Mouse (Mus musculus) embryonic facial prominence, embryonic 12.5 days (tissue): ENCODE data around the gene 4930572O03Rik. TPM values are rescaled to one million over a fixed set of nuclear protein-coding genes. Genes with fewer than 3 reads are reported as not detected.
"Not testable (repeated sequence)": the region's sequence is repeated elsewhere in the genome, so short reads cannot be mapped to it uniquely, and the experiment has no call there.

Source experiments
- ATAC-seq: fragments of 200-750 bp; cut with Nextera tagmentation; 2 replicates; pipeline ENCODE4 v1.8.0; 2017; ENCODE audit not compliant: insufficient number of reproducible peaks, insufficient read depth, low FRiP score, low TSS enrichment
- H3K27ac ChIP-seq: fragments of 300-500 bp; sonication (generic); 2 replicates; pipeline ENCODE4 v1.5.1; 2016; ENCODE audit warnings: mild to moderate bottlenecking
- H3K27me3 ChIP-seq: fragments of 300-500 bp; sonication (generic); 2 replicates; pipeline ENCODE4 v1.6.1; 2016; ENCODE audit warnings: mild to moderate bottlenecking, moderate library complexity
- H3K36me3 ChIP-seq: fragments of 300-500 bp; sonication (generic); 2 replicates; pipeline ENCODE4 v1.6.1; 2016; ENCODE audit warnings: mild to moderate bottlenecking
- H3K4me1 ChIP-seq: fragments of 300-500 bp; sonication (generic); 2 replicates; pipeline ENCODE4 v1.6.1; 2016
- H3K4me2 ChIP-seq: fragments of 300-500 bp; sonication (generic); replicated peaks from 2 replicates; pipeline ENCODE4 v1.6.1; 2016; ENCODE audit warnings: mild to moderate bottlenecking, moderate library complexity
- H3K4me3 ChIP-seq: fragments of 300-500 bp; sonication (generic); 2 replicates; pipeline ENCODE4 v1.5.1; 2016; ENCODE audit warnings: mild to moderate bottlenecking
- H3K9ac ChIP-seq: fragments of 300-500 bp; sonication (generic); 2 replicates; pipeline ENCODE4 v1.6.1; 2016; ENCODE audit warnings: mild to moderate bottlenecking, moderate library complexity
- H3K9me3 ChIP-seq: fragments of 300-500 bp; sonication (generic); 2 replicates; pipeline ENCODE4 v1.6.1; 2016; ENCODE audit warnings: mild to moderate bottlenecking, moderate library complexity
- WGBS: fragments of 180-500 bp; shearing (Covaris S2); methylation state at CpG from one replicate; pipeline ENCODE4 v1.1.7; 2016; 5-methylcytosine and 5-hydroxymethylcytosine counted together
- polyA plus RNA-seq: library from polyadenylated mRNA; unstranded; fragments of >200 nt; fragmentation: Nextera tagmentation; extraction: Ambion mirVana; gene quantifications from 2 replicates; pipeline ENCODE4 v1.2.1, GENCODE M21; 2016

The 4930572O03Rik gene
- polyA plus RNA-seq, 1 experiment from 2014 or later: not detected

- H3K36me3 ChIP-seq, H3K9ac ChIP-seq, H3K27ac ChIP-seq, H3K4me3 ChIP-seq, H3K4me1 ChIP-seq, H3K4me2 ChIP-seq, H3K27me3 ChIP-seq: not testable (repeated sequence)
- ATAC-seq: peak; percentile 84
- 87% methylated on average over 5 of the region's 8 CpGs for WGBS
- peaks cover 25% of the 10 kb centered on the region for H3K9me3 ChIP-seq
Measured at GRCm38 (mm10) chr5:15674429-15675244, 17.8 kb upstream of the 4930572O03Rik start.

- not testable (repeated sequence) for H3K36me3 ChIP-seq, H3K4me1 ChIP-seq, ATAC-seq, H3K9ac ChIP-seq, H3K27ac ChIP-seq, H3K4me2 ChIP-seq, H3K27me3 ChIP-seq, H3K4me3 ChIP-seq
- H3K9me3 ChIP-seq: peaks cover 21% of the 10 kb centered on the region
- 71% methylated on average over 2 of the region's 2 CpGs for WGBS
Measured at GRCm38 (mm10) chr5:15673989-15674388, 17.1 kb upstream of the 4930572O03Rik start.

GRCm38 (mm10) chr5:15670789-15671188 is 13.9 kb upstream of the 4930572O03Rik start:
- H3K4me1 ChIP-seq, H3K4me3 ChIP-seq, H3K9ac ChIP-seq, H3K27me3 ChIP-seq, H3K4me2 ChIP-seq, H3K36me3 ChIP-seq, ATAC-seq, H3K27ac ChIP-seq: not testable (repeated sequence)
- peaks cover 17% of the 10 kb centered on the region for H3K9me3 ChIP-seq
- WGBS: 88% methylated on average over 11 of the region's 18 CpGs

GRCm38 (mm10) chr5:15663847-15664246 is 7.0 kb upstream of the 4930572O03Rik start:
- not testable (repeated sequence) for H3K27me3 ChIP-seq, ATAC-seq, H3K9ac ChIP-seq, H3K27ac ChIP-seq, H3K4me2 ChIP-seq, H3K4me1 ChIP-seq, H3K4me3 ChIP-seq, H3K9me3 ChIP-seq, H3K36me3 ChIP-seq
- 73% methylated on average over 7 of the region's 7 CpGs for WGBS

GRCm38 (mm10) chr5:15652334-15652733 is 4.5 kb downstream of the 4930572O03Rik start:
- not testable (repeated sequence) for H3K4me2 ChIP-seq, H3K4me3 ChIP-seq, H3K36me3 ChIP-seq, H3K27me3 ChIP-seq, ATAC-seq, H3K9ac ChIP-seq, H3K4me1 ChIP-seq, H3K27ac ChIP-seq, H3K9me3 ChIP-seq
- WGBS: 86% methylated on average over 2 of the region's 2 CpGs

GRCm38 (mm10) chr5:15645707-15646106 is 11.2 kb downstream of the 4930572O03Rik start:
- WGBS: 29% methylated on average over 6 of the region's 6 CpGs
- ATAC-seq: not testable (repeated sequence)

GRCm38 (mm10) chr5:15637637-15638036 is 19.2 kb downstream of the 4930572O03Rik start:
- H3K4me2 ChIP-seq, H3K27ac ChIP-seq, H3K4me3 ChIP-seq, H3K9ac ChIP-seq, H3K27me3 ChIP-seq, H3K36me3 ChIP-seq, H3K4me1 ChIP-seq: not testable (repeated sequence)
- 0 out of 2 replicates have a peak, but pooled peaks have one; percentile 72 for ATAC-seq
- WGBS: 65% methylated on average over 2 of the region's 2 CpGs
- H3K9me3 ChIP-seq: peaks cover 12% of the 10 kb centered on the region

More at GRCm38 (mm10) chr5:15645707-15646106, 11.2 kb downstream of the 4930572O03Rik start:
- H3K9ac ChIP-seq, H3K27ac ChIP-seq, H3K4me3 ChIP-seq, H3K36me3 ChIP-seq, H3K9me3 ChIP-seq, H3K27me3 ChIP-seq, H3K4me1 ChIP-seq, H3K4me2 ChIP-seq: not testable (repeated sequence)

GRCm38 (mm10) chr5:15630068-15630467 is 26.8 kb downstream of the 4930572O03Rik start:
- 32% methylated on average over 5 of the region's 5 CpGs for WGBS
- not testable (repeated sequence) for H3K4me3 ChIP-seq, H3K27me3 ChIP-seq

GRCm38 (mm10) chr5:15628136-15628535 is 28.7 kb downstream of the 4930572O03Rik start:
- H3K9ac ChIP-seq: not testable (repeated sequence)
- WGBS: 17% methylated on average over 1 of the region's 1 CpGs

More at GRCm38 (mm10) chr5:15630068-15630467, 26.8 kb downstream of the 4930572O03Rik start:
- not testable (repeated sequence) for H3K4me2 ChIP-seq, H3K9ac ChIP-seq, H3K9me3 ChIP-seq, H3K4me1 ChIP-seq, H3K27ac ChIP-seq, ATAC-seq, H3K36me3 ChIP-seq

GRCm38 (mm10) chr5:15618764-15619163 is 38.1 kb downstream of the 4930572O03Rik start, which contains the start of gene Speer4d:
Gene Speer4d, plus strand, starts transcription at chr5:15619064.
- not testable (repeated sequence) for H3K36me3 ChIP-seq, H3K9ac ChIP-seq, H3K4me2 ChIP-seq, H3K9me3 ChIP-seq, H3K4me3 ChIP-seq, H3K27me3 ChIP-seq, H3K4me1 ChIP-seq, H3K27ac ChIP-seq, ATAC-seq
- 54% methylated on average over 1 of the region's 1 CpGs for WGBS

More at GRCm38 (mm10) chr5:15628136-15628535, 28.7 kb downstream of the 4930572O03Rik start:
- not testable (repeated sequence) for H3K36me3 ChIP-seq, H3K4me3 ChIP-seq, H3K9me3 ChIP-seq, H3K4me2 ChIP-seq, H3K27me3 ChIP-seq, H3K4me1 ChIP-seq, H3K27ac ChIP-seq, ATAC-seq

- H3K4me3 ChIP-seq, H3K4me2 ChIP-seq, H3K27ac ChIP-seq, H3K27me3 ChIP-seq, H3K36me3 ChIP-seq, ATAC-seq, H3K9me3 ChIP-seq, H3K4me1 ChIP-seq, H3K9ac ChIP-seq: not testable (repeated sequence)
- 77% methylated on average over 3 of the region's 3 CpGs for whole genome bisulfite sequencing
Measured at GRCm38 (mm10) chr5:15616195-15616594, 40.7 kb downstream of the 4930572O03Rik start.

- not testable (repeated sequence) for H3K4me2 ChIP-seq
Measured at GRCm38 (mm10) chr5:15610695-15611094, 46.2 kb downstream of the 4930572O03Rik start.

More at GRCm38 (mm10) chr5:15610695-15611094, 46.2 kb downstream of the 4930572O03Rik start:
- not testable (repeated sequence) for H3K9ac ChIP-seq, H3K9me3 ChIP-seq, H3K4me3 ChIP-seq, H3K27ac ChIP-seq, H3K4me1 ChIP-seq, H3K27me3 ChIP-seq, H3K36me3 ChIP-seq, ATAC-seq
- 8% methylated on average over 1 of the region's 1 CpGs for WGBS
